Mouse (Mus musculus) kidney, embryonic 14.5 days (tissue): ENCODE measurements around the gene Isca1. TPM values are rescaled to one million over a fixed set of nuclear protein-coding genes. Genes with fewer than 3 reads are reported as not detected.
"Not testable (repeated sequence)": the region's sequence is repeated elsewhere in the genome, so short reads cannot be mapped to it uniquely, and the experiment has no call there.

ENCODE experiments used
- ATAC-seq: fragments of 200-750 bp; cut with Nextera tagmentation; 2 replicates; pipeline ENCODE4 v1.8.0; 2017; ENCODE audit warnings: moderate number of reproducible peaks, mild to moderate bottlenecking, moderate TSS enrichment, moderate library complexity; ENCODE audit not compliant: low FRiP score, low TSS enrichment
- H3K27ac ChIP-seq: fragments of 300-500 bp; sonication (generic); 2 replicates; pipeline ENCODE4 v1.5.1; 2014; ENCODE audit warnings: low read depth, mild to moderate bottlenecking, low read length, moderate library complexity, mixed read lengths
- H3K27me3 ChIP-seq: fragments of 300-500 bp; sonication (generic); 2 replicates; pipeline ENCODE4 v1.6.1; 2014; ENCODE audit warnings: mild to moderate bottlenecking, low read length; ENCODE audit not compliant: control insufficient read depth, insufficient read depth
- H3K36me3 ChIP-seq: fragments of 300-500 bp; sonication (generic); 2 replicates; pipeline ENCODE4 v1.6.1; 2014; ENCODE audit warnings: low read length, mixed read lengths; ENCODE audit not compliant: control insufficient read depth, insufficient read depth
- H3K4me1 ChIP-seq: fragments of 300-500 bp; sonication (generic); 2 replicates; pipeline ENCODE4 v1.6.1; 2014; ENCODE audit warnings: low read length, mixed read lengths; ENCODE audit not compliant: control insufficient read depth, insufficient read depth
- H3K4me2 ChIP-seq: fragments of 300-500 bp; sonication (generic); replicated peaks from 2 replicates; pipeline ENCODE4 v1.6.1; 2014; ENCODE audit warnings: low read depth, mild to moderate bottlenecking, low read length
- H3K4me3 ChIP-seq: fragments of 300-500 bp; sonication (generic); 2 replicates; pipeline ENCODE4 v1.5.1; 2014; ENCODE audit warnings: mild to moderate bottlenecking, low read length
- H3K9ac ChIP-seq: fragments of 300-500 bp; sonication (generic); 2 replicates; pipeline ENCODE4 v1.6.1; 2014; ENCODE audit warnings: low read depth, mild to moderate bottlenecking, low read length, moderate library complexity
- H3K9me3 ChIP-seq: fragments of 300-500 bp; sonication (generic); 2 replicates; pipeline ENCODE4 v1.6.1; 2016; ENCODE audit warnings: low read length; ENCODE audit not compliant: control insufficient read depth
- WGBS: fragments of 180-500 bp; shearing (Covaris S2); extraction: QIAGEN DNeasy Blood & Tissue Kit; methylation state at CpG from one replicate; pipeline ENCODE4 v1.1.7; 2014; 5-methylcytosine and 5-hydroxymethylcytosine counted together
- polyA plus RNA-seq: library from polyadenylated mRNA; unstranded; fragments of >200 nt; fragmentation: Nextera tagmentation; extraction: Ambion mirVana; gene quantifications from 2 replicates; pipeline ENCODE4 v1.2.1, GENCODE M21; 2014

Gene Isca1
- polyA plus RNA-seq, 1 experiment from 2014 or later: 134 TPM

GRCm38 (mm10) chr13:59794786-59795185 lies 25.2 kb upstream of the Isca1 start:
- ATAC-seq: no peak
- no peaks in the 10 kb centered on the region for H3K4me1 ChIP-seq
- H3K27me3 ChIP-seq: no peaks in the 10 kb centered on the region
- no peak overlapping the region for H3K27ac ChIP-seq
- peaks cover 98% of the 10 kb centered on the region for H3K36me3 ChIP-seq
- H3K4me3 ChIP-seq: no peak overlapping the region
- WGBS: 89% methylated on average over 1 of the region's 1 CpGs
- no peak overlapping the region for H3K9ac ChIP-seq
- no peak overlapping the region for H3K4me2 ChIP-seq
- no peaks in the 10 kb centered on the region for H3K9me3 ChIP-seq

GRCm38 (mm10) chr13:59782145-59782544 lies 12.5 kb upstream of the Isca1 start, which contains the start of gene Gm49354:
Gene Gm49354 (minus strand): TSS chr13:59782245.
- ATAC-seq: no peak
- no peak within 1 kb of the TSS for H3K4me3 ChIP-seq
- no peaks in the 10 kb centered on the region for H3K27me3 ChIP-seq
- no peak within 1 kb of the TSS for H3K27ac ChIP-seq
- 95% methylated on average over 7 of the region's 7 CpGs for WGBS
- H3K9me3 ChIP-seq: no peaks in the 10 kb centered on the region
- peaks cover 95% of the 10 kb centered on the region for H3K36me3 ChIP-seq
- H3K9ac ChIP-seq: no peak within 1 kb of the TSS
- H3K4me1 ChIP-seq: no peaks in the 10 kb centered on the region
- no peak within 1 kb of the TSS for H3K4me2 ChIP-seq

- H3K9ac ChIP-seq, H3K4me3 ChIP-seq, H3K4me1 ChIP-seq, ATAC-seq, H3K9me3 ChIP-seq, H3K27me3 ChIP-seq, H3K4me2 ChIP-seq, H3K27ac ChIP-seq: not testable (repeated sequence)
- H3K36me3 ChIP-seq: peaks cover 91% of the 10 kb centered on the region
- 94% methylated on average over 1 of the region's 1 CpGs for WGBS
Measured at GRCm38 (mm10) chr13:59779744-59780264, 10.2 kb upstream of the Isca1 start.

GRCm38 (mm10) chr13:59779213-59779612 lies 9.6 kb upstream of the Isca1 start:
- H3K9ac ChIP-seq: no peak overlapping the region
- H3K4me1 ChIP-seq: no peaks in the 10 kb centered on the region
- 89% methylated on average over 4 of the region's 4 CpGs for WGBS
- H3K9me3 ChIP-seq: no peaks in the 10 kb centered on the region
- H3K27ac ChIP-seq: no peak overlapping the region
- peaks cover 85% of the 10 kb centered on the region for H3K36me3 ChIP-seq
- H3K4me3 ChIP-seq: no peak overlapping the region
- H3K4me2 ChIP-seq: no peak overlapping the region
- H3K27me3 ChIP-seq: no peaks in the 10 kb centered on the region
- ATAC-seq: no peak; the same call in 1 of the 2 replicates

- Histone ChIP-seq H3K9ac (no peak overlapping the region), H3K4me1 (peaks cover 4% of the 10 kb centered on the region; the same call in 1 of the 2 replicates), H3K4me2 (no peak overlapping the region), H3K9me3 (no peaks in the 10 kb centered on the region), H3K4me3 (no peak overlapping the region), H3K27me3 (no peaks in the 10 kb centered on the region), H3K36me3 (peaks cover 67% of the 10 kb centered on the region), H3K27ac (no peak overlapping the region)
- WGBS: 90% methylated on average over 3 of the region's 3 CpGs
- ATAC-seq: no peak
Measured at GRCm38 (mm10) chr13:59775168-59775567, 5.6 kb upstream of the Isca1 start.

- 54% methylated on average over 9 of the region's 9 CpGs for WGBS
- Histone ChIP-seq H3K27me3 (no peaks in the 10 kb centered on the region), H3K4me3 (no peak overlapping the region), H3K4me2 (0 out of 2 replicates have a peak overlapping the region, but pooled peaks have one; percentile 48), H3K9ac (no peak overlapping the region; the same call in 1 of the 2 replicates), H3K4me1 (peaks cover 28% of the 10 kb centered on the region), H3K9me3 (no peaks in the 10 kb centered on the region), H3K36me3 (peaks cover 32% of the 10 kb centered on the region), H3K27ac (peak overlapping the region; percentile 92; the same call in 1 of the 2 replicates)
- ATAC-seq: no peak
Measured at GRCm38 (mm10) chr13:59771257-59771656, 1.6 kb upstream of the Isca1 start.

- ATAC-seq: no peak
Measured at GRCm38 (mm10) chr13:59770847-59771246, 1.2 kb upstream of the Isca1 start.

GRCm38 (mm10) chr13:59770164-59770562 lies 553 bp upstream of the Isca1 start:
- under 1% methylated on average over 28 of the region's 28 CpGs for WGBS
- Histone ChIP-seq H3K9me3 (no peaks in the 10 kb centered on the region), H3K36me3 (peaks cover 23% of the 10 kb centered on the region)

More at GRCm38 (mm10) chr13:59770847-59771246, 1.2 kb upstream of the Isca1 start:
- H3K36me3 ChIP-seq: peaks cover 28% of the 10 kb centered on the region
- H3K4me1 ChIP-seq: peaks cover 32% of the 10 kb centered on the region
- H3K27me3 ChIP-seq: no peaks in the 10 kb centered on the region
- 60% methylated on average over 9 of the region's 9 CpGs for WGBS
- H3K9ac ChIP-seq: peak overlapping the region; percentile 58; the same call in 1 of the 2 replicates
- no peaks in the 10 kb centered on the region for H3K9me3 ChIP-seq
- peak overlapping the region; percentile 48 for H3K4me2 ChIP-seq
- peak overlapping the region; percentile 59; the same call in 1 of the 2 replicates for H3K4me3 ChIP-seq
- peak overlapping the region; percentile 92 for H3K27ac ChIP-seq

GRCm38 (mm10) chr13:59768531-59768930 lies 1.1 kb downstream of the Isca1 start:
- WGBS: 35% methylated on average over 13 of the region's 13 CpGs
- H3K4me2 ChIP-seq: peak overlapping the region; percentile 55
- H3K9me3 ChIP-seq: no peaks in the 10 kb centered on the region
- H3K27me3 ChIP-seq: no peaks in the 10 kb centered on the region
- peaks cover 20% of the 10 kb centered on the region for H3K36me3 ChIP-seq
- H3K27ac ChIP-seq: no peak overlapping the region
- H3K4me1 ChIP-seq: peaks cover 37% of the 10 kb centered on the region
- peak overlapping the region; percentile 73 for H3K9ac ChIP-seq
- peak overlapping the region; percentile 59 for H3K4me3 ChIP-seq
- ATAC-seq: no peak

More at GRCm38 (mm10) chr13:59770164-59770562, 553 bp upstream of the Isca1 start:
- ATAC-seq: peak; percentile 83
- peak overlapping the region; percentile 48 for H3K4me2 ChIP-seq
- peak overlapping the region; percentile 58 for H3K9ac ChIP-seq
- no peaks in the 10 kb centered on the region for H3K27me3 ChIP-seq
- H3K27ac ChIP-seq: peak overlapping the region; percentile 92
- H3K4me3 ChIP-seq: peak overlapping the region; percentile 59
- H3K4me1 ChIP-seq: peaks cover 37% of the 10 kb centered on the region
